Mouse (Mus musculus): Measurements from ENCODE around the gene Ciao1. TPM values are rescaled to one million over a fixed set of nuclear protein-coding genes. Genes with fewer than 3 reads are reported as not detected.
"Not testable (repeated sequence)": the region's sequence is repeated elsewhere in the genome, so short reads cannot be mapped to it uniquely, and the experiment has no call there.

Gene Ciao1
- total RNA-seq, 2 experiments from 2014 or later = 7.9 to 30.4 TPM

DNA sequence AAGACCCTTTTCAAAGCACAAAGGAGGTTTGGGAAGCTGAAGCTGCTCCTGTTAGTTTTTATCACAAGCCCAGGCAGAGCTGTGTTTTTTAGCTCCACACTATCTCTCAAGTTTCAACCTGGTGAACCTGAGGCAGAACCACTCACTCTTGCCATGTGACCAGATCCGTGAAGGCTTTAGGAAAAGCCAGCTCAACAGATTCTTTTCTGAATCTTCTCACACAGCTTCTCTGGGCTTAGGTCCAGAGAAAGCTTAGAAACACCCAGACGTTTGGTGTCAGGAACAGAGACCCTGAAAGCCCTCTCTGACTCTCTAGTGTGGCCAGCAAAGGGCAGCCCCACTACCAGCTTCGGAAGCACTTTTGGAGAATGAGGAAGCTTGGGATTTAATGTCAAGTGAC lies 3.8 kb upstream of the Ciao1 start:
- no peak for ATAC-seq (replicated peaks; ENCODE audit: low FRiP score, poor library complexity, severe bottlenecking)

DNA sequence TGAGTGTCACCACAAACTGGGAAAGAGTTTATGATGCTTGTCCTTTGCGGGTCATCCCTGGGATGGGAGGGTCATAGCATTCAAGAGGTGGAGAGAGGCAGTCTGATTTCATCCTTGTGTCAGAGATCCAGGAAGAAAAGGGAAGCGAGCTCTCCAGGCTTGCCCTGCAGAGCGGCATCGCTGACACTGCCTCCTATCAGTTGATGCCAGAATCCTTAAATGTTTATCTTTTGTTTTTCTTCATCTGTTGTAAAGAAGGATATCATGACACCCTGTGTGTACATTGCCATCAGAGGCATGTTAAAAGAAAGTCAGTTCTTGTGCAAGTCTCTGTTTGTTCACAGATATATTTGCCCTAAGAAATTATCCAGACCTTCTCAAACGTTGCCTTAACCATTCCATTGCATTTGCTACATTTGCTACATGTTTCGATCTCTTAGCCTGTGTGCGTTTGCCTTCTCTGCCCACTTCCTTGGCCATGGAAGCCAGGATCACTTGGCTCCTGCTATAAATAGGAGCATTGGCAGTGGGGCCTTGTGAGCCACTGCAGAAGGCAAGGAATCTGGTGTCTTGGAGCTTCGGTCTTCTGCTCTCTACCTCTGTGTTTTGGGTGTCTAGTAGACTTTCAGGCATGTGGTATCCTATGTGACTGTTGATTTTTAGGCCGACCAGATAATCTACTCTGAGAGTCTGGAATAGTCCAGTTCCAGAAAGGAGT lies 2.8 kb upstream of the Ciao1 start:
- no peak for ATAC-seq (replicated peaks; ENCODE audit: low FRiP score, poor library complexity, severe bottlenecking)

DNA sequence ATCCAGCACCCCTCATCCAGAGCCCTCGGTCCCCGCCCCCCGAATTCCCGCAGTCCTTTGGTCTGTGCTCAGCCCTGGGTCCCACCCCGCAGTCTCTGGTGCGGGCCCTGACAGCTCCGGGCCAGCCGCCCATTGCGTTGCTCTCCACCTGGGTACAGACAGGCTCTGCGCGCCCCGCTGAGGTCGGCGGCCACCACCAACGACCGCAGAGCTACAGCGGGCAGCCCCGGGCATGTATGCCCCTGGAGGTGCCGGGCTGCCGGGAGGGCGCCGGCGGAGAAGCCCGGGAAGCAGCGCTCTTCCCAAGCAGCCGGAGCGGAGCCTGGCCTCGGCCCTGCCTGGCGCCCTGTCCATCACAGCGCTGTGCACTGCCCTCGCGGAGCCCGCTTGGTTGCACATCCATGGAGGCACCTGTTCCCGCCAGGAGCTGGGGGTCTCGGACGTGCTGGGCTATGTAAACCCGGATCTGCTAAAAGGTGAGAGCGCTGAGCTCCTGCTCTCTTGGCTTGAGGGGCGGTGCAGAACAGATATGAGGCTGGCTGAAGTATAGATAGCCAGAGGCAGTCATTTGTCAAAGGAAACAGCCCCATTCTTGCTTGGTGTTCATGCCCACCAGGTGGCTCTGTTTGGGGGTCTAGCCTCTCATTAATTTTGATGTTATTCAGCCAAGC lies 853 bp upstream of the Ciao1 start:
- peak; percentile 40 for ATAC-seq (replicated peaks; ENCODE audit: low FRiP score, poor library complexity, severe bottlenecking)

DNA sequence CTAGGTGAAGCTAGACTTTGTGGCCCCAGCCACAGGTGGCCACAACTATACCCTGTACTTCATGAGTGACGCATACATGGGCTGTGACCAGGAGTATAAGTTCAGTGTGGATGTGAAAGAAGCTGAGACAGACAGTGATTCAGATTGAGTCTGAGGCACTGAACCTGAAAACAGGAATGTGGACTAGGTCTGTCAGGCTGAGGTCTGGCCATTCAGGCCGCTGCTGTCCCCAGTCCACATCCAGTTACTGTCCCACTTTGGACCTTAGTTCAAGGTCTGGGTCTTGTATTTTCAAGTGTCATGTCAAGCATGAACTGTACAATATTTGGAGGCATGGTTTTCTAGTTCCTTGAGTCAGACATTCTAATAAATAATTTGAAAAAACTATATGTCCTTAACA lies 7.6 kb downstream of the Ciao1 start:
- no peak for ATAC-seq (replicated peaks; ENCODE audit: low FRiP score, poor library complexity, severe bottlenecking)

DNA sequence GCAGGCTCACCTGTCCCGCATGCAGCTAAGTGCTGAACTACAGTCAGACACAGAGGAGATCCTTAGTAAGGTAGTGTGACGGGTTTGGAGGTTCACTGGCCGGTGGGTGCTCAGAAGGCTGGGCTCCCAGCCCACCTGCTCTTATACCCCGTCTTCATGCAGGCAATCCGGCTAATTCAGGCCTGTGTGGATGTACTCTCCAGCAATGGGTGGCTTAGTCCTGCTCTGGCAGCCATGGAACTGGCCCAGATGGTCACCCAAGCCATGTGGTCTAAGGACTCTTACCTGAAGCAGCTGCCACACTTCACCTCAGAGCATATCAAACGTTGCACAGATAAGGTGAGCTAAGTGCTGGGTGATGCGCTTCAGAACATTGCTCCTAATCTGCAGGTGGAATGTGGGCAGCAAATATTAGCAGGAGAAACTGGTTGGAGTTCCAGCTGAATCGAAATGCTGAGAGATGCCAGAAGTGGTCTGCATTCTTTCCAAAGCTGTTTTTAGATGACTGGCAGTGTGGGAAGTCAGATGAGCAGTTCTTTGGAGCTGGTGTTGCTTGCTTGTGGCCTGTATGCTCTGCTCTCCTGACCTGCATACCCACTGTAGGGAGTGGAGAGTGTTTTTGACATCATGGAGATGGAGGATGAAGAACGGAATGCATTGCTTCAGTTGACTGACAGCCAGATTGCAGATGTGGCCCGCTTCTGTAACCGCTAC lies 9.6 kb downstream of the Ciao1 start:
- no peak for ATAC-seq (replicated peaks; ENCODE audit: low FRiP score, poor library complexity, severe bottlenecking)

DNA sequence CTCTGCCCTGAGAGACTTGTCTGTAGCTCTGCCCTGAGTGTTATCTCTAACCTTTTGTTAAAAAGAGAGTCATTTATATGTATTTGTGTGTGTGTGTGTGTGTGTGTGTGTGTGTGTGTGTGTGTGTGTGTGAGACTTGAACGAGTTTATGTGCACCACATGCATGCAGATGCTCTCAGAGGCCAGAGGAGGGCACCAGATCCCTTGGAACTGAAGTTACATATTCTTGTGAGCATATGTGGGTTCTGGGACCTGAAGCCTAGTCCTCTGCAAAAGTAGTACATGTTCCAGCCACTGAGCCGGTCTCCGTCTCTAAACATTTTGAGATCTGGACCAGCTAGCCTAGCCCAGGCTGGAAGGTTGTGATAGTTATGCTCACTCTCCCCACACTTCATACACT lies 22.4 kb downstream of the Ciao1 start:
- ATAC-seq (replicated peaks; ENCODE audit: low FRiP score, poor library complexity, severe bottlenecking) = no peak

DNA sequence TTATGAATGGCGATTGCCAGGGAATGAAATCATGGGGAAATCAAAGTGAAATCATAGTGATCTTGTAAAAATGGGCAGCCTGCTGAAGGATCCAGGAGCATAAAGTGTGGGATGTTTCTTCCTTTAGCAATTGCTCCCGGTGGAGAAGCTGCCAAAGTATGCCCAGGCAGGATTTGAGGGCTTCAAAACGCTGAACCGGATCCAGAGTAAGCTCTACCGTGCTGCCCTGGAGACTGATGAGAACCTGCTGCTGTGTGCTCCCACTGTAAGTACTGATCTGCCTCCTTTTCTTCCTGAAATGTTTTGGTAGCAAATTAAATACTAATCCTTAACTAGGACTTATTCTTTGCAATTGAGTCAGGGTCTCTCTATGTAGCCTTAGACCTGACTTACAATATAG lies 29.9 kb downstream of the Ciao1 start:
- no peak for ATAC-seq (replicated peaks; ENCODE audit: low FRiP score, poor library complexity, severe bottlenecking)

DNA sequence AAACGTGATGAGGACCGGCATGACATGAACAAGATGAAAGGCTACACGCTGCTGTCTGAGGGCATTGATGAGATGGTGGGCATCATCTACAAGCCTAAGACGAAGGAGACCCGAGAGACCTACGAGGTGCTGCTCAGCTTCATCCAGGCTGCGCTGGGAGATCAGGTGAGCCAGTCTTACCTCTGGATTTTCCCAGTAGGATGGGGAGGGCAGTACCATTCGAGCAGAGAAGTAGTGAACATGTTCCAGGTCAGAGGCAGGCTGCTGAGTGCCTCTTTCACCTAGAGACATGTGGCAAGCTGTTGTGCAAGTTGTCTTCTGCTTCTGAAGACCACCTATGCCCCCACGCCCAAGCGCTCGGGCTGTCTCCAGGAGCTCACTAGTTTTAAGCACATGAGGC lies 36.9 kb downstream of the Ciao1 start:
- ATAC-seq (replicated peaks; ENCODE audit: low FRiP score, poor library complexity, severe bottlenecking) = no peak

DNA sequence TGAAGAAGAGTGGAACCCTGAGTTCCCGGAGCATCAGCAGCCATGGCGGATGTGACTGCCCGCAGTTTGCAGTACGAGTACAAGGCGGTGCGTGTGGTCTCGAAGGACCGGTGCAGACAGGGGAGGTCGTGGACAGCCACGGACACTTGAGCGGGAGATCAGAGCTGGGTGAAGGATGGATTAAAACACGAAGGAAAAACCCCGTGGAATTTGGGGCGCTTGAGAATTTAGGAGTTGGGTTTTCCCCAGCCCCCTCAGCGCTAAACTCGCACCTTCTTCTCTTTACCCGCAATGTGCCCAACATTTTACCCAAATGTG lies 39.2 kb downstream of the Ciao1 start:
- peak; percentile 19; the same call in 1 of the 2 replicates for ATAC-seq (replicated peaks; ENCODE audit: low FRiP score, poor library complexity, severe bottlenecking)

DNA sequence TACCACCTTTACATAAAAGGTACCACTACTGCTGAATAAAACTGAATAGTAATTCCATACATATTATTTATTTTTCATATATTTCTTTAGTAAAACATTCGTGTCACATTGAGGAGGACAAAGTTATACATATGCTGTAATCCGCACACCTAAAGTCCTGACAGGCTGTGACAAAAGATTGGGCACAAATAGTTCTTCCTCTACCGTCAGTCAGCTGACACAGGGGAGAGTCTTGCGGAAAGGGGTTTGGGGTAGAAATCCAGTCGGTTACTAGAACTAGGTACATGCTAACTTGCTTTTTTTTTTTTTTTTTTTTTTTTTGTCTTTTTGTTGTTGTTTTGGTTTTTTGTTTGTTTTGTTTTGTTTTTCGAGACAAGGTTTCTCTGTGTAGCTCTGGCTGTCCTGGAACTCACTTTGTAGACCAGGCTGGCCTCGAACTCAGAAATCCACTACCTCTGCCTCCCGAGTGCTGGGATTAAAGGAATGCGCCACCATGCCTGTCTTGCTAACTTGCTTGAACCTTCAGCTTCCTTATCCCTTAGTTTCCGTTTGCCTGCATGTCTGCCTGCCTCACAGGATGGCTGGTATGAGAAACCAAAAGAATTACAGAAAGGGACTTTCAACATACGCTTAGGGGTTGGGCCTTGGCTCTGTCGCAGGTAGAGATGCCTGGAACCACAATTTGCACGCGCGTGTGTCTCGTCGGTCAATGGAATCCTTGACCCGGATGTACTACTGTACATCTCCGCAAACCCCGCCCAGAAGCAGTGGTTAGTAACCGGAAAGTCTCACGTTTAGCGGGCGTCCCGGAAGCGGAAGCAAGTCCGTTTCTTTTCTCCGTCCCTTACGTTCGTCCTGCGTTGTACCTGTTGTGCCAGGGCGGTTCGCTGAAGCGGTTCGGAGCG lies 39.8 kb downstream of the Ciao1 start, which contains the start of the genes 1810024B03Rik and Snrnp200:
Gene 1810024B03Rik, minus strand, starts transcription at position 734 of the 905 bp plus-strand sequence.
Gene Snrnp200, plus strand, starts transcription at position 840 of the 905 bp plus-strand sequence.
- ATAC-seq (replicated peaks; ENCODE audit: low FRiP score, poor library complexity, severe bottlenecking) = peak; percentile 99

DNA sequence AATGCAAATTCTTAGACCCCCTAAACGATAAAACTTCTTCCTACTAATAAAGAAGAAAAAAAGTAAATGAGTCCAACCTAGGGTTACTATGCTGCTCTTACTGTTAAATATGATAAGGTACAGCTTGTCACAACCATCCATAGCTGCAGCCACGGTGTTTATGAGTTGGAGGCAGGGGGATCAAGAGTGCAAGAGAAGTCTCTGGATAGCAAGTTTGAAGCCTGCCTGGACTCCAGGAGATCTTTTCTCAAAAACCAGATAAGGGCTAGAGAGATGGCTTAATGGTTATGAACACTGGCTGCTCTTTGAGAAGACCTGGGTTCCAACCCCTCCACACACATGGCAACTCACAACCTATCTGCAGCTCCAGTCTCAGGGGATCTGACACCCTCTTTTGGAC lies 40.7 kb downstream of the Ciao1 start:
- ATAC-seq (replicated peaks; ENCODE audit: low FRiP score, poor library complexity, severe bottlenecking) = no peak

DNA sequence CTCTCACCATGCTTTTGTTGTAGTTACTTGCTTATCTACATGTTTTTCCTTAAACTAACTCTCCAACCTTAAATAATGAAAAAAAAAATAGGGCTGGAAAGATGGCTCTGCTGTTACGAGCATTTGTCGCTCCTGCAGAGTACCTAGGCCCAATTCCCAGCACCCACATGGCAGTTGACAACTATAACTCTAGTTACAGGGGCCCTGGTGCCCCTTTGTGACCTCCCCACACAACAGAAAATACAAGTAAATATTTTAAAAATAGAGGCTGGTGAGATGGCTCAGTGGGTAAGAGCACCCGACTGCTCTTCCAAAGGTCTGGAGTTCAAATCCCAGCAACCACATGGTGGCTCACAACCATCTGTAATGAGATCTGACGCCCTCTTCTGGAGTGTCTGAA lies 41.7 kb downstream of the Ciao1 start:
- ATAC-seq (replicated peaks; ENCODE audit: low FRiP score, poor library complexity, severe bottlenecking) = not testable (repeated sequence)

DNA sequence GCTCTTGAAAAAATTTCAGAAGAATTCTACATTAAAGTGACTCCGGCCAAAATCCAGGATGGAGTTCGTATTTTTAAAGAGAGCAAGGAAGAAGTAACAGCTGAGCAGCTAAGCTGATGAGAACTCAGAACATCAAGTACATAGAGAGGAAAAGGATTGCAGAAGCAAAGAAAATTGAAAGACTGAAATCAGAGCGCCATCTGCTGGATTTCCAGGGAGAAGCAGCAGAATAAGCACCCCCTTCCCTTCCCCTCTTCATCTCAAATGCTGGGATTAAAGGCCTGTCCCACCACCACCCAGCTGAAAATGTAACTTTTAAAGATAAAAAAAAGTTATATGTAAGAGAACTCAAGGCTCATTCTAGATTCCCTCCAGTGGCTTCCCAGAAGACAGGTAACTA lies 42.7 kb downstream of the Ciao1 start:
- no peak for ATAC-seq (replicated peaks; ENCODE audit: low FRiP score, poor library complexity, severe bottlenecking)

Other genes starting within 250 kb of the Ciao1 start
- 3.3 and 5.0 TPM in 2 replicates for gene Ap4e1, start 239.1 kb downstream of the Ciao1 start, total RNA-seq (2015; ENCODE audit: low replicate concordance)
- gene Ap4e1, start 239.1 kb downstream of the Ciao1 start, total RNA-seq (2017; ENCODE audit: low replicate concordance) = 6.6 and 7.7 TPM in 2 replicates
- gene Blvra, start 177.2 kb downstream of the Ciao1 start, total RNA-seq (2015; ENCODE audit: low replicate concordance) = 2.1 and 29.7 TPM in 2 replicates
- 18.3 and 26.8 TPM in 2 replicates for gene Blvra, start 177.2 kb downstream of the Ciao1 start, total RNA-seq (2017; ENCODE audit: low replicate concordance)
- 20.8 and 25.9 TPM in 2 replicates for gene Ncaph, start 113.9 kb downstream of the Ciao1 start, total RNA-seq (2015; ENCODE audit: low replicate concordance)
- 37.4 and 64.0 TPM in 2 replicates for gene Ncaph, start 113.9 kb downstream of the Ciao1 start, total RNA-seq (2017; ENCODE audit: low replicate concordance)
- 4.8 and 5.2 TPM in 2 replicates for gene Itpripl1, start 104.4 kb downstream of the Ciao1 start, total RNA-seq (2015; ENCODE audit: low replicate concordance)
- gene Itpripl1, start 104.4 kb downstream of the Ciao1 start, total RNA-seq (2017; ENCODE audit: low replicate concordance) = 4.4 and 6.1 TPM in 2 replicates
- gene 1810024B03Rik, start 39.5 kb downstream of the Ciao1 start, total RNA-seq (2015; ENCODE audit: low replicate concordance) = not detected in 2 replicates
- gene 1810024B03Rik, start 39.5 kb downstream of the Ciao1 start, total RNA-seq (2017; ENCODE audit: low replicate concordance) = 0.84 TPM in 1 of 2 replicates, not detected in the other
- 25.7 and 44.3 TPM in 2 replicates for gene Snrnp200, start 39.4 kb downstream of the Ciao1 start, total RNA-seq (2015; ENCODE audit: low replicate concordance)
- gene Snrnp200, start 39.4 kb downstream of the Ciao1 start, total RNA-seq (2017; ENCODE audit: low replicate concordance) = 45.7 and 55.2 TPM in 2 replicates
- gene Tmem127, start 92 bp upstream of the Ciao1 start, total RNA-seq (2015; ENCODE audit: low replicate concordance) = 8.3 and 15.0 TPM in 2 replicates
- gene Tmem127, start 92 bp upstream of the Ciao1 start, total RNA-seq (2017; ENCODE audit: low replicate concordance) = 13.9 and 20.6 TPM in 2 replicates
- gene Stard7, start 22.4 kb upstream of the Ciao1 start, total RNA-seq (2015; ENCODE audit: low replicate concordance) = 13.2 and 15.4 TPM in 2 replicates
- 23.7 and 33.6 TPM in 2 replicates for gene Stard7, start 22.4 kb upstream of the Ciao1 start, total RNA-seq (2017; ENCODE audit: low replicate concordance)
- gene Dusp2, start 88.3 kb upstream of the Ciao1 start, total RNA-seq (2015; ENCODE audit: low replicate concordance) = 3.6 and 5.6 TPM in 2 replicates
- gene Dusp2, start 88.3 kb upstream of the Ciao1 start, total RNA-seq (2017; ENCODE audit: low replicate concordance) = 0.34 and 1.5 TPM in 2 replicates
- gene Astl, start 90.8 kb upstream of the Ciao1 start, total RNA-seq (2015; ENCODE audit: low replicate concordance) = not detected in 2 replicates
- gene Astl, start 90.8 kb upstream of the Ciao1 start, total RNA-seq (2017; ENCODE audit: low replicate concordance) = not detected in 2 replicates
- not detected in 2 replicates for gene Adra2b, start 115.4 kb upstream of the Ciao1 start, total RNA-seq (2015; ENCODE audit: low replicate concordance)
- not detected in 2 replicates for gene Adra2b, start 115.4 kb upstream of the Ciao1 start, total RNA-seq (2017; ENCODE audit: low replicate concordance)
- not detected in 2 replicates for gene Gpat2, start 177.4 kb upstream of the Ciao1 start, total RNA-seq (2015; ENCODE audit: low replicate concordance)
- not detected in 2 replicates for gene Gpat2, start 177.4 kb upstream of the Ciao1 start, total RNA-seq (2017; ENCODE audit: low replicate concordance)
- 12.7 and 21.1 TPM in 2 replicates for gene Fahd2a, start 196.7 kb upstream of the Ciao1 start, total RNA-seq (2015; ENCODE audit: low replicate concordance)
- gene Fahd2a, start 196.7 kb upstream of the Ciao1 start, total RNA-seq (2017; ENCODE audit: low replicate concordance) = 0.42 TPM in 1 of 2 replicates, not detected in the other

All from erythroblast, adult 5-6 weeks (primary cell).